Mouse (Mus musculus) thymus, adult 18-20 months (tissue): ENCODE measurements around the gene Col6a3.

ENCODE experiments used
- DNase-seq, 2 experiments: peaks; one replicate each; pipeline ENCODE4 v3.0.0; 2022; ENCODE audit warnings: mixed read lengths in 2 of 2

Gene Col6a3

GRCm38 (mm10) chr1:90793368-90793767, 50.4 kb downstream of the Col6a3 start:
- no peak for DNase-seq

- DNase-seq: no peak
Measured at GRCm38 (mm10) chr1:90790925-90791324, 52.8 kb downstream of the Col6a3 start.

- no peak for DNase-seq
Measured at GRCm38 (mm10) chr1:90789506-90789905, 54.3 kb downstream of the Col6a3 start.

GRCm38 (mm10) chr1:90780446-90780845, 63.3 kb downstream of the Col6a3 start:
- DNase-seq: no peak

- DNase-seq: no peak
Measured at GRCm38 (mm10) chr1:90779072-90779471, 64.7 kb downstream of the Col6a3 start.

- peak; percentile 25 to 42 for DNase-seq
Measured at GRCm38 (mm10) chr1:90775477-90776241, 68.1 kb downstream of the Col6a3 start.

- no peak for DNase-seq
Measured at GRCm38 (mm10) chr1:90771172-90771571, 72.6 kb downstream of the Col6a3 start.

- DNase-seq: no peak
Measured at GRCm38 (mm10) chr1:90770027-90770426, 73.7 kb downstream of the Col6a3 start.

GRCm38 (mm10) chr1:90769301-90769700, 74.5 kb downstream of the Col6a3 start:
- DNase-seq: no peak

- no peak for DNase-seq
Measured at GRCm38 (mm10) chr1:90758091-90758673, 85.6 kb downstream of the Col6a3 start.

- no peak for DNase-seq
Measured at GRCm38 (mm10) chr1:90753869-90754563, 89.8 kb downstream of the Col6a3 start.

- DNase-seq: no peak
Measured at GRCm38 (mm10) chr1:90751221-90751620, 92.5 kb downstream of the Col6a3 start.

GRCm38 (mm10) chr1:90750169-90750568, 93.6 kb downstream of the Col6a3 start:
- DNase-seq: no peak

GRCm38 (mm10) chr1:90748544-90748943, 95.2 kb downstream of the Col6a3 start:
- no peak for DNase-seq

GRCm38 (mm10) chr1:90743941-90744386, 99.8 kb downstream of the Col6a3 start:
- peak in 1 of 2 experiments; percentile 15 for DNase-seq

GRCm38 (mm10) chr1:90743445-90743844, 100.3 kb downstream of the Col6a3 start:
- DNase-seq: no peak

GRCm38 (mm10) chr1:90742641-90743040, 101.1 kb downstream of the Col6a3 start:
- DNase-seq: no peak

- DNase-seq: peak; percentile 40 to 54
Measured at GRCm38 (mm10) chr1:90740216-90741170, 103.3 kb downstream of the Col6a3 start.

GRCm38 (mm10) chr1:90738913-90739312, 104.9 kb downstream of the Col6a3 start:
- no peak for DNase-seq

GRCm38 (mm10) chr1:90729466-90729865, 114.3 kb downstream of the Col6a3 start:
- DNase-seq: no peak

- no peak for DNase-seq
Measured at GRCm38 (mm10) chr1:90723754-90724153, 120.0 kb downstream of the Col6a3 start.

GRCm38 (mm10) chr1:90723325-90723724, 120.4 kb downstream of the Col6a3 start:
- DNase-seq: no peak

- DNase-seq: no peak
Measured at GRCm38 (mm10) chr1:90722021-90722420, 121.8 kb downstream of the Col6a3 start.
